Mouse (Mus musculus) lung, embryonic 14.5 days (tissue): ENCODE measurements around the gene Hsd17b2. TPM values are rescaled to one million over a fixed set of nuclear protein-coding genes. Genes with fewer than 3 reads are reported as not detected.

ENCODE experiments used
- ATAC-seq: fragments of 200-750 bp; cut with Nextera tagmentation; 2 replicates; pipeline ENCODE4 v1.8.0; 2017; ENCODE audit warnings: mild to moderate bottlenecking, moderate TSS enrichment, moderate library complexity; ENCODE audit not compliant: insufficient read depth
- DNase-seq: peaks from one replicate; pipeline ENCODE4 v3.0.0-alpha.2; 2015
- H3K27ac ChIP-seq: fragments of 300-500 bp; sonication (generic); 2 replicates; pipeline ENCODE4 v1.5.1; 2014; ENCODE audit warnings: low read depth, mild to moderate bottlenecking, moderate library complexity
- H3K27me3 ChIP-seq: fragments of 300-500 bp; sonication (generic); 2 replicates; pipeline ENCODE4 v1.6.1; 2014; ENCODE audit warnings: low read length, control low read depth; ENCODE audit not compliant: insufficient read depth
- H3K36me3 ChIP-seq: fragments of 300-500 bp; sonication (generic); 2 replicates; pipeline ENCODE4 v1.6.1; 2014; ENCODE audit warnings: control low read depth; ENCODE audit not compliant: insufficient read depth
- H3K4me1 ChIP-seq: fragments of 300-500 bp; sonication (generic); 2 replicates; pipeline ENCODE4 v1.6.1; 2014; ENCODE audit warnings: antibody characterized with exemption, control low read depth; ENCODE audit not compliant: insufficient read depth
- H3K4me2 ChIP-seq: fragments of 300-500 bp; sonication (generic); 2 replicates; pipeline ENCODE4 v1.6.1; 2014; ENCODE audit warnings: mild to moderate bottlenecking
- H3K4me3 ChIP-seq: fragments of 300-500 bp; sonication (generic); 2 replicates; pipeline ENCODE4 v1.5.1; 2014; ENCODE audit warnings: low read depth, low read length
- H3K9ac ChIP-seq: fragments of 300-500 bp; sonication (generic); 2 replicates; pipeline ENCODE4 v1.6.1; 2014
- H3K9me3 ChIP-seq: fragments of 300-500 bp; sonication (generic); 2 replicates; pipeline ENCODE4 v1.6.1; 2016; ENCODE audit warnings: low read depth, low read length, control low read depth
- CTCF ChIP-seq: IDR thresholded peaks from 2 replicates; pipeline ENCODE4 v1.5.1; 2016; ENCODE audit warnings: antibody characterized with exemption, low read depth
- WGBS: fragments of 180-500 bp; shearing (Covaris S2); extraction: QIAGEN DNeasy Blood & Tissue Kit; methylation state at CpG from one replicate; pipeline ENCODE4 v1.1.7; 2014; 5-methylcytosine and 5-hydroxymethylcytosine counted together
- polyA plus RNA-seq: library from polyadenylated mRNA; unstranded; fragments of >200 nt; fragmentation: Nextera tagmentation; extraction: Ambion mirVana; gene quantifications from 2 replicates; pipeline ENCODE4 v1.2.1, GENCODE M21; 2014

Hsd17b2 gene
- polyA plus RNA-seq, 1 experiment from 2014 or later, result 0.18 TPM

- Histone ChIP-seq H3K4me2 (no peak overlapping the region), H3K4me1 (no peaks in the 10 kb centered on the region), H3K9ac (no peak overlapping the region), H3K36me3 (no peaks in the 10 kb centered on the region), H3K9me3 (no peaks in the 10 kb centered on the region), H3K27ac (no peak overlapping the region), H3K4me3 (no peak overlapping the region), H3K27me3 (no peaks in the 10 kb centered on the region)
- DNase-seq, result peak; percentile 28
- peak; percentile 47; the same call in 1 of the 2 replicates for ATAC-seq
- no peak for TF ChIP-seq CTCF
- WGBS, result 26% methylated on average over 5 of the region's 5 CpGs
Observed at GRCm38 (mm10) chr8:117712226-117712625, 10.5 kb downstream of the Hsd17b2 start.

GRCm38 (mm10) chr8:117714604-117715003 is 12.9 kb downstream of the Hsd17b2 start:
- no peak overlapping the region for H3K27ac ChIP-seq
- H3K9me3 ChIP-seq, result no peaks in the 10 kb centered on the region
- H3K36me3 ChIP-seq, result no peaks in the 10 kb centered on the region
- WGBS, result 82% methylated on average over 5 of the region's 5 CpGs
- no peak overlapping the region for H3K9ac ChIP-seq
- ATAC-seq, result no peak
- TF ChIP-seq CTCF, result no peak
- no peaks in the 10 kb centered on the region for H3K27me3 ChIP-seq
- no peak for DNase-seq
- H3K4me1 ChIP-seq, result no peaks in the 10 kb centered on the region
- no peak overlapping the region for H3K4me3 ChIP-seq
- no peak overlapping the region for H3K4me2 ChIP-seq

GRCm38 (mm10) chr8:117715896-117716295 is 14.2 kb downstream of the Hsd17b2 start:
- Histone ChIP-seq H3K27me3 (no peaks in the 10 kb centered on the region), H3K27ac (no peak overlapping the region), H3K9me3 (no peaks in the 10 kb centered on the region), H3K4me3 (no peak overlapping the region), H3K36me3 (no peaks in the 10 kb centered on the region), H3K9ac (no peak overlapping the region), H3K4me1 (no peaks in the 10 kb centered on the region), H3K4me2 (no peak overlapping the region)
- no peak for DNase-seq
- TF ChIP-seq CTCF, result no peak
- WGBS, result 75% methylated on average over 5 of the region's 5 CpGs
- ATAC-seq, result no peak

GRCm38 (mm10) chr8:117718152-117718860 is 16.6 kb downstream of the Hsd17b2 start:
- Histone ChIP-seq H3K4me3 (no peak overlapping the region), H3K36me3 (no peaks in the 10 kb centered on the region), H3K27ac (no peak overlapping the region), H3K9ac (no peak overlapping the region), H3K27me3 (no peaks in the 10 kb centered on the region), H3K4me1 (no peaks in the 10 kb centered on the region), H3K4me2 (no peak overlapping the region), H3K9me3 (no peaks in the 10 kb centered on the region)
- WGBS, result 65% methylated on average over 14 of the region's 14 CpGs
- ATAC-seq, result no peak
- TF ChIP-seq CTCF, result no peak
- no peak for DNase-seq

- ATAC-seq (no peak), DNase-seq (no peak)
- WGBS, result 57% methylated on average over 7 of the region's 7 CpGs
- no peaks in the 10 kb centered on the region for H3K4me1 ChIP-seq
- no peak for TF ChIP-seq CTCF
- no peak overlapping the region for H3K27ac ChIP-seq
- no peaks in the 10 kb centered on the region for H3K9me3 ChIP-seq
- no peaks in the 10 kb centered on the region for H3K27me3 ChIP-seq
- no peak overlapping the region for H3K4me2 ChIP-seq
- no peak overlapping the region for H3K9ac ChIP-seq
- no peaks in the 10 kb centered on the region for H3K36me3 ChIP-seq
- H3K4me3 ChIP-seq, result no peak overlapping the region
Observed at GRCm38 (mm10) chr8:117726467-117726866, 24.8 kb downstream of the Hsd17b2 start.

GRCm38 (mm10) chr8:117727561-117727960 is 25.9 kb downstream of the Hsd17b2 start:
- Histone ChIP-seq H3K4me2 (no peak overlapping the region), H3K36me3 (no peaks in the 10 kb centered on the region), H3K9ac (no peak overlapping the region), H3K9me3 (no peaks in the 10 kb centered on the region), H3K27me3 (no peaks in the 10 kb centered on the region), H3K4me1 (no peaks in the 10 kb centered on the region), H3K4me3 (no peak overlapping the region), H3K27ac (no peak overlapping the region)
- peak; percentile 53 for TF ChIP-seq CTCF
- ATAC-seq (no peak), DNase-seq (peak; percentile 29)
- 54% methylated on average over 5 of the region's 5 CpGs for WGBS

GRCm38 (mm10) chr8:117728234-117728633 is 26.5 kb downstream of the Hsd17b2 start:
- Histone ChIP-seq H3K36me3 (no peaks in the 10 kb centered on the region), H3K9ac (no peak overlapping the region), H3K4me1 (no peaks in the 10 kb centered on the region), H3K27ac (no peak overlapping the region), H3K4me2 (no peak overlapping the region), H3K9me3 (no peaks in the 10 kb centered on the region), H3K4me3 (no peak overlapping the region), H3K27me3 (no peaks in the 10 kb centered on the region)
- DNase-seq (no peak), ATAC-seq (no peak)
- 85% methylated on average over 4 of the region's 4 CpGs for WGBS
- TF ChIP-seq CTCF, result no peak
